Mouse (Mus musculus) hindbrain, embryonic 13.5 days (tissue): ENCODE results near the gene Dock1. TPM values are rescaled to one million over a fixed set of nuclear protein-coding genes. Genes with fewer than 3 reads are reported as not detected.

Source experiments
- ATAC-seq: fragments of 200-750 bp; cut with Nextera tagmentation; 2 replicates; pipeline ENCODE4 v1.8.0; 2017; ENCODE audit warnings: moderate TSS enrichment; ENCODE audit not compliant: low FRiP score
- H3K27ac ChIP-seq: fragments of 300-500 bp; sonication (generic); 2 replicates; pipeline ENCODE4 v1.5.1; 2015; ENCODE audit warnings: inconsistent platforms, mild to moderate bottlenecking, moderate library complexity
- H3K27me3 ChIP-seq: fragments of 300-500 bp; sonication (generic); 2 replicates; pipeline ENCODE4 v1.6.1; 2015; ENCODE audit warnings: mild to moderate bottlenecking, inconsistent platforms
- H3K36me3 ChIP-seq: fragments of 300-500 bp; sonication (generic); 2 replicates; pipeline ENCODE4 v1.6.1; 2015; ENCODE audit warnings: mild to moderate bottlenecking, inconsistent platforms
- H3K4me1 ChIP-seq: fragments of 300-500 bp; sonication (generic); replicated peaks from 2 replicates; pipeline ENCODE4 v1.6.1; 2015; ENCODE audit warnings: inconsistent platforms
- H3K4me2 ChIP-seq: fragments of 300-500 bp; sonication (generic); 2 replicates; pipeline ENCODE4 v1.6.1; 2015; ENCODE audit warnings: inconsistent platforms, mild to moderate bottlenecking, moderate library complexity
- H3K4me3 ChIP-seq: fragments of 300-500 bp; sonication (generic); 2 replicates; pipeline ENCODE4 v1.5.1; 2015; ENCODE audit warnings: mild to moderate bottlenecking, inconsistent platforms
- H3K9ac ChIP-seq: fragments of 300-500 bp; sonication (generic); 2 replicates; pipeline ENCODE4 v1.6.1; 2015; ENCODE audit warnings: mild to moderate bottlenecking, inconsistent platforms
- H3K9me3 ChIP-seq: fragments of 300-500 bp; sonication (generic); 2 replicates; pipeline ENCODE4 v1.6.1; 2016; ENCODE audit warnings: inconsistent platforms
- WGBS: fragments of 180-500 bp; shearing (Covaris S2); methylation state at CpG from one replicate; pipeline ENCODE4 v1.1.7; 2015; 5-methylcytosine and 5-hydroxymethylcytosine counted together
- polyA plus RNA-seq: library from polyadenylated mRNA; unstranded; fragments of >200 nt; fragmentation: Nextera tagmentation; extraction: Ambion mirVana; gene quantifications from 2 replicates; pipeline ENCODE4 v1.2.1, GENCODE M21; 2015

The Dock1 gene
- polyA plus RNA-seq, 1 experiment from 2014 or later: 9.4 TPM

DNA sequence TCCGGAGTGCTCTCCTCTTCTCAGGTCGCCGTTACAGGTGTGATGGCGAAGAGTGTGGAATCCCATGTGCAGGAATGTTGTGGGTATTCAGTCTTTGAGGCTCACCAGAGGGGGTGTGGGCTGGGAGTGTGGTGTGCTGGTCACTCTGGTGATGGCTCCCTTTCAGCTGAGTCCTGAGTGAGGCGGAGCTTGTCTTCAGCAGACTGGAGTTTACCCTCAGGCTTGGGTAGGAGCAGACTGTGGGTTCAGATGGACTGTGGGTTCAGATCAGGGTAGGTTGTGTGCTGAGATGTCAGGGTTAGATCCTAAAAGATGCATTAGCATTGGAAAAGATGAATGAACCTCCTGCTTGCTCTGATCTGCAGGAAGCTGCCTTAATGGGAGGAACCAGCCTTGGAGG is 29.5 kb downstream of the Dock1 start:
- Histone ChIP-seq H3K9ac (no peak overlapping the region), H3K4me1 (peaks cover 28% of the 10 kb centered on the region), H3K27me3 (no peaks in the 10 kb centered on the region), H3K4me3 (no peak overlapping the region), H3K27ac (no peak overlapping the region), H3K9me3 (no peaks in the 10 kb centered on the region), H3K4me2 (no peak overlapping the region), H3K36me3 (no peaks in the 10 kb centered on the region)
- ATAC-seq: no peak
- WGBS: 71% methylated on average over 5 of the region's 5 CpGs

DNA sequence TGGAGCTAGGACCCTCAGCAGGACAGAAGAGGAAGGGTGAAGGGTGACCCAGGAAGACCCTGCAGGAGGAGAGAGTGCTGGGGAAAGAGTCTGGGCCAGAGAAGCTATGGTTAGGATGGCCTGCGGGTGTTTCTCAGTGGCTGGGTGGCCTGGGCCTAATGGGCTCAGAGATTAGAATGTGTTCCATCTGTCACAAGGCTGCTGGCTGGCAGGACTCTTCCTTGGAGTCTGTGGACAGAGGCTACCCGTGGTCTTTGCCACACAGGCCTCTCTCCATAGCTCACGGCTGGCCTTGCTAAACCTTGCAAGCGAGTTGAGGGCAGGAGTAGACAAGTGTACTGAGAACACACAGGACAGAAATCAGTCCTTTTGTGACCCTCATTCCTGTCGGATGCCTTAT is 32.0 kb downstream of the Dock1 start:
- no peak overlapping the region for H3K27ac ChIP-seq
- H3K27me3 ChIP-seq: no peaks in the 10 kb centered on the region
- no peak overlapping the region for H3K9ac ChIP-seq
- no peaks in the 10 kb centered on the region for H3K9me3 ChIP-seq
- H3K4me3 ChIP-seq: no peak overlapping the region
- H3K36me3 ChIP-seq: no peaks in the 10 kb centered on the region
- H3K4me2 ChIP-seq: no peak overlapping the region
- H3K4me1 ChIP-seq: peaks cover 29% of the 10 kb centered on the region
- 82% methylated on average over 5 of the region's 5 CpGs for WGBS
- ATAC-seq: no peak

GRCm38 (mm10) chr7:134703704-134704103 is 33.2 kb downstream of the Dock1 start:
- ATAC-seq: no peak
- Histone ChIP-seq H3K27me3 (no peaks in the 10 kb centered on the region), H3K4me1 (peaks cover 24% of the 10 kb centered on the region), H3K4me2 (no peak overlapping the region), H3K9ac (no peak overlapping the region), H3K9me3 (no peaks in the 10 kb centered on the region), H3K4me3 (no peak overlapping the region), H3K27ac (no peak overlapping the region), H3K36me3 (no peaks in the 10 kb centered on the region)
- 82% methylated on average over 2 of the region's 2 CpGs for WGBS

DNA sequence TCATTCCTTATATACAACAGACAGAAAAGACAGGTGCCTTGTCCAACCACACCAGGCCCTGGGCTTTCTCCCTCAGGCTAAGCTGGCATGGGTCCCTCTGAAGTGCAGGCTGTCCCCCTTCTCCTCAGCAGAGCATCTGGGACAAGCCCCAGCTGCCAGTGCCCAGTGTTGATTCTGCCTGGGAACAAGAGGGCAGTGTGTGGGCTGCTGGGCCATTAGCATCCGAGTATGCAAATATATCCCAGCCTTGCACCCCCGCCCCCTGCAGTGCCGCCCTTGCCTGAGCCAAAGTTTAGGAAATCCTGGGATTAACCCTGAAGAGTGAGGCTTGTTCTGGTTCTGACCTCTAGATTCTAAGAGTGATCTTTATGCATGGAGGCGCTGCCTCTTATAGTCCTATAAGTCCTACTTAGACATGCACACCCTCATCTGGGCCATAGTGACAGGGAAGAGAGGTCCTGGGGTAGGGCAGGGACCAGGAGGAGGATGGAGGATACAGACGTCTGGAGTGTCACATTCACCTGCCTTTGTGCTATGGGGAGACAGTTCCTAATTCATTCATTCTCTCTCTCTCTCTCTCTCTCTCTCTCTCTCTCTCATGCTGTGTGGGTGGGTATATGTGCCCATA is 38.9 kb downstream of the Dock1 start:
- H3K9me3 ChIP-seq: no peaks in the 10 kb centered on the region
- H3K4me1 ChIP-seq: peaks cover 21% of the 10 kb centered on the region
- no peak overlapping the region for H3K4me3 ChIP-seq
- H3K27me3 ChIP-seq: no peaks in the 10 kb centered on the region
- H3K9ac ChIP-seq: no peak overlapping the region
- peak overlapping the region; percentile 60 for H3K27ac ChIP-seq
- WGBS: 23% methylated on average over 5 of the region's 5 CpGs
- no peaks in the 10 kb centered on the region for H3K36me3 ChIP-seq
- no peak overlapping the region for H3K4me2 ChIP-seq
- ATAC-seq: peak; percentile 83

DNA sequence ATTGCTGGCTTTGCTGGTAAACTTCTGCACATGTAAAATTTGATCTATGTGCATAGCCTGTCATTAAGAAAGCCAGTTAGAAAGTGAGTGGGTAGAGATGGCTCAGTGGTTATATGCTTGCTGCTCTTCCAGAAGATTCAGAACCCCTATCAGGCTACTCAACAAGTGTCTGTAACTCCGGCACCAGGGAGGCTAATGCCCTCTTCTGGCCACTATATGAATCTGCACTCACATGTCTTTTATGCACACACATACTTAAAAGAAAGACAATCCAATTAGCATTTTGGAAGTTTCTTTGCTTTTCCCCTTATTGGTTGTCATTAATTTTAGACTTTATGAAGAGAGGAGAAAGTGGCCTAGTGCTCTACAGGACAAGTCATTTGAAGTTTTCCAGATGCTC is 41.1 kb downstream of the Dock1 start:
- H3K9me3 ChIP-seq: no peaks in the 10 kb centered on the region
- no peak overlapping the region for H3K27ac ChIP-seq
- 100% methylated on average over 1 of the region's 1 CpGs for whole genome bisulfite sequencing
- H3K9ac ChIP-seq: no peak overlapping the region
- H3K4me3 ChIP-seq: no peak overlapping the region
- no peak for ATAC-seq
- H3K27me3 ChIP-seq: no peaks in the 10 kb centered on the region
- H3K36me3 ChIP-seq: no peaks in the 10 kb centered on the region
- no peak overlapping the region for H3K4me2 ChIP-seq
- peaks cover 11% of the 10 kb centered on the region for H3K4me1 ChIP-seq

DNA sequence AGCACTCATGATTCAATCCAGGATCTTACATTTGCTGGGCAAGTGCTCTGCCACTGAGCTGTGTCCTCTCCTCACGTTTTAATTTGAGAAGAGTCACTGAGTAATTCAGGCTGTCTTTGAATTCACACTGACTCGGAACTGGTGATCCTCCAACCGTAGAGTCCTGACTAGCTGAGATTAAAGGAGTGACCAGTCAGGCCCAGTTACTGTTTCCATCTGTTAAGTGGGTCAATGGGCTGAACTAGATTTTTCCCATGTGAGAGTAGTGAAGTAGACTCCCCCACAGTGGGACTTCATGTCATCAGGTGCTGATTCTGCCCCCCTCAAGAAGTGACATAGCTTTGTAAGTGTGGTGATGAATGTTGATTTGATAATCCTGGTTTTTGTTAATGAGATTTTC is 49.0 kb downstream of the Dock1 start:
- Histone ChIP-seq H3K27ac (no peak overlapping the region), H3K4me2 (no peak overlapping the region), H3K9me3 (no peaks in the 10 kb centered on the region), H3K9ac (no peak overlapping the region), H3K4me1 (no peaks in the 10 kb centered on the region), H3K27me3 (peaks cover 5% of the 10 kb centered on the region; the same call in 1 of the 2 replicates), H3K36me3 (no peaks in the 10 kb centered on the region), H3K4me3 (no peak overlapping the region)
- 78% methylated on average over 3 of the region's 3 CpGs for WGBS
- ATAC-seq: no peak

DNA sequence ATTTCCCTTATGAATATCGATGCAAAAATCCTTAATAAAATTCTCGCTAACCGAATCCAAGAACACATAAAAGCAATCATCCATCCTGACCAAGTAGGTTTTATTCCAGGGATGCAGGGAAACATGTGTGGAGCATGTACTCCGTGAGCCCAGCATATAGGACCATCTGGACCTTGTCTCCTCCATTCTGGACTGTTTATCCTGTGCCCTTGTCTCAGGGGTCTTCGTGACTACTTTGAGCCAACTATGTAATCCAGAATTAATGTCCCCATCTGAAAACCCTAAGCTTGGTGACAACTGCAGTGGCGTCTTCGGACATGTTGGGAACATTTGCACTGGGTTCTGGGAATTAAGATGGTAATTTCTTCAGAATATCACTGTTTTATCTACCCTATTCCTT is 51.9 kb downstream of the Dock1 start:
- Histone ChIP-seq H3K27me3 (peaks cover 5% of the 10 kb centered on the region; the same call in 1 of the 2 replicates), H3K9me3 (no peaks in the 10 kb centered on the region), H3K4me3 (no peak overlapping the region), H3K36me3 (no peaks in the 10 kb centered on the region), H3K27ac (no peak overlapping the region), H3K9ac (no peak overlapping the region), H3K4me1 (peaks cover 20% of the 10 kb centered on the region), H3K4me2 (no peak overlapping the region)
- WGBS: 94% methylated on average over 7 of the region's 7 CpGs
- no peak for ATAC-seq

GRCm38 (mm10) chr7:134722955-134723354 is 52.5 kb downstream of the Dock1 start:
- H3K27me3 ChIP-seq: peaks cover 5% of the 10 kb centered on the region; the same call in 1 of the 2 replicates
- ATAC-seq: no peak
- no peak overlapping the region for H3K4me2 ChIP-seq
- peaks cover 20% of the 10 kb centered on the region for H3K4me1 ChIP-seq
- WGBS: 95% methylated on average over 9 of the region's 9 CpGs
- H3K27ac ChIP-seq: no peak overlapping the region
- H3K9ac ChIP-seq: no peak overlapping the region
- no peaks in the 10 kb centered on the region for H3K9me3 ChIP-seq
- no peaks in the 10 kb centered on the region for H3K36me3 ChIP-seq
- no peak overlapping the region for H3K4me3 ChIP-seq

GRCm38 (mm10) chr7:134723509-134723908 is 53.1 kb downstream of the Dock1 start:
- Histone ChIP-seq H3K27ac (no peak overlapping the region), H3K36me3 (no peaks in the 10 kb centered on the region), H3K4me3 (no peak overlapping the region), H3K4me2 (no peak overlapping the region), H3K9ac (no peak overlapping the region), H3K27me3 (peaks cover 5% of the 10 kb centered on the region; the same call in 1 of the 2 replicates), H3K4me1 (peaks cover 20% of the 10 kb centered on the region), H3K9me3 (no peaks in the 10 kb centered on the region)
- WGBS: 89% methylated on average over 5 of the region's 5 CpGs
- ATAC-seq: no peak

- Histone ChIP-seq H3K9me3 (no peaks in the 10 kb centered on the region), H3K27me3 (peaks cover 5% of the 10 kb centered on the region; the same call in 1 of the 2 replicates), H3K4me1 (peaks cover 20% of the 10 kb centered on the region), H3K9ac (no peak overlapping the region), H3K36me3 (no peaks in the 10 kb centered on the region), H3K4me2 (peak overlapping the region; percentile 30), H3K4me3 (no peak overlapping the region), H3K27ac (no peak overlapping the region)
- WGBS: 6% methylated on average over 7 of the region's 7 CpGs
- no peak for ATAC-seq
These were observed 54.4 kb downstream of the Dock1 start for GRCm38 (mm10) chr7:134724841-134725240.

GRCm38 (mm10) chr7:134725551-134726529 is 55.4 kb downstream of the Dock1 start:
- Histone ChIP-seq H3K4me3 (no peak overlapping the region), H3K9me3 (no peaks in the 10 kb centered on the region), H3K27me3 (peaks cover 5% of the 10 kb centered on the region; the same call in 1 of the 2 replicates), H3K4me2 (peak overlapping the region; percentile 30), H3K27ac (no peak overlapping the region), H3K4me1 (peaks cover 20% of the 10 kb centered on the region), H3K36me3 (no peaks in the 10 kb centered on the region), H3K9ac (no peak overlapping the region; the same call in 1 of the 2 replicates)
- ATAC-seq: no peak
- 40% methylated on average over 11 of the region's 11 CpGs for WGBS

- 89% methylated on average over 5 of the region's 5 CpGs for WGBS
- Histone ChIP-seq H3K9ac (no peak overlapping the region), H3K4me3 (no peak overlapping the region), H3K27ac (no peak overlapping the region), H3K4me2 (no peak overlapping the region), H3K9me3 (no peaks in the 10 kb centered on the region), H3K27me3 (peaks cover 5% of the 10 kb centered on the region; the same call in 1 of the 2 replicates), H3K36me3 (no peaks in the 10 kb centered on the region), H3K4me1 (peaks cover 20% of the 10 kb centered on the region)
- no peak for ATAC-seq
These were observed 56.2 kb downstream of the Dock1 start for GRCm38 (mm10) chr7:134726530-134727258.
